Mouse (Mus musculus) CH12.LX (cell line): ENCODE measurements at regions not wholly inside any gene's neighbourhood (a gene's known extent, or its start where the extent isn't known, plus 50 kb on each side); places are given as distances from the start of the nearest gene placed in this dataset.

Source experiments
- CTCF ChIP-seq, 2 experiments: IDR thresholded peaks in 1 of 2; conservative IDR thresholded peaks in 1 of 2; 2 replicates each; pipeline ENCODE4 v1.5.1; 2011 to 2012; ENCODE audit warnings: low read depth in 2 of 2, low read length in 2 of 2, improper control_type of control experiment in 1 of 2, inconsistent platforms in 1 of 2, mild to moderate bottlenecking in 1 of 2, moderate library complexity in 1 of 2
- E2F4 ChIP-seq: IDR thresholded peaks from 2 replicates; pipeline ENCODE4 v1.6.1; 2011; ENCODE audit warnings: low read depth, low read length, improper control_type of control experiment; ENCODE audit not compliant: insufficient replicate concordance
- EP300 ChIP-seq: IDR thresholded peaks from 2 replicates; pipeline ENCODE4 v1.6.1; 2011; ENCODE audit warnings: low read length, improper control_type of control experiment
- NELFE ChIP-seq: IDR thresholded peaks from 2 replicates; pipeline ENCODE4 v1.6.1; 2011; ENCODE audit warnings: low read depth, low read length, improper control_type of control experiment
- POLR2A ChIP-seq: IDR thresholded peaks from 2 replicates; pipeline ENCODE4 v1.6.1; 2011; ENCODE audit warnings: low read depth, mild to moderate bottlenecking, improper control_type of control experiment, low read length
- RAD21 ChIP-seq: IDR thresholded peaks from 2 replicates; pipeline ENCODE4 v1.6.1; 2011; ENCODE audit warnings: low read depth, mild to moderate bottlenecking, low read length, improper control_type of control experiment, moderate library complexity

DNA sequence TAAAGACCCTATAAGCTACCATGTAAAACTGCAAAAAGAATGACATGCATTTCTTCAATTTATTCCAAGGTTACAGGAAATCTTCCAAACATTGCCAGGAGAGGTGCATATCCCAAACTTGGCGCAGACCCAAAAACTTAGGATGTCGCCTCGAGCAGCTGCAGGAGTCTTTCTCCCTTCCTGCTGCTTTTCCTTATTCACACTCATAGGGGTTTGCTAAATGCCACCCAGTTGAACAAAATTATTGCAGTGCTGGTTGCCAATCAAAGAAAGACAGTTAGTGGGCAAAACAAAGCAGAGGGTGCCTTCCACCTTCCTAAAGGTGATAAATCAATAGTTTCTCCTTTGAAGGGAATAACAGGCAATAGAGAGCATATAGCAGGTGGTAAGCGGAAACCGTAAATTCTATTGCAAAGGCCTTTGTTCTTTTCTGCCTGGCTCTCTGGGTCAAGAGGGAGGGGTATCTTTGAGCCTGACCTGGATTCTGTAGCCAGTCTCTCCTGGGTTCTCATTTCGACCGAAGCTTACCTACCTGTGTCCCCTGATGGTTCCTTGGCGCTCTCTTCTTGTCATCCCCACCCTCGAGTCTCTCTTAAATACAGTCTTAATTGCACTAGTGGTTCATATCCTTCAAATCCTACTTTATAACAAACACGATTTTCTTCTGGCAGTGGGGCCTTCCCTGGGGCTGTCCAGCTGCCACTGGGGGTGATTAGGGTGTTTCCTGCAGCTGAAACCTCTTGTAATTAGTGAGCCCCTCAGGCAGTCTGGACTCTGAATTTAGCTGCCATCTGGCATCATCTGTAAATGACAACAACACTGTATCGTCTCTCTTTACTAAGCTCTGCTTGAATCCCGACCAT, 334.5 kb upstream of the Klf12 start:
- TF ChIP-seq CTCF (conservative IDR thresholded peaks at IDR 0.05 in 1 of 2, IDR thresholded peaks at IDR 0.05 in 1 of 2; ENCODE audit: low read depth in 2 of 2, low read length in 2 of 2), result no peak
- TF ChIP-seq POLR2A, result no peak
- no peak for TF ChIP-seq NELFE
- TF ChIP-seq RAD21, result no peak
- TF ChIP-seq E2F4, result no peak
- no peak for TF ChIP-seq EP300
